Mouse (Mus musculus) myocyte (in vitro differentiated cells): ENCODE data around the gene Edn3. TPM values are rescaled to one million over a fixed set of nuclear protein-coding genes. Genes with fewer than 3 reads are reported as not detected.

Source experiments
- H3K27me3 ChIP-seq: one replicate; pipeline ENCODE4 v1.6.1; 2011; ENCODE audit not compliant: control insufficient read depth, insufficient read depth, insufficient read length
- H3K36me3 ChIP-seq: one replicate; pipeline ENCODE4 v1.6.1; 2011; ENCODE audit not compliant: control insufficient read depth, insufficient read depth
- H3K4me2 ChIP-seq: one replicate; pipeline ENCODE4 v1.6.1; 2011; ENCODE audit warnings: low read depth, control low read depth
- H3K4me3 ChIP-seq: one replicate; pipeline ENCODE4 v1.5.1; 2011; ENCODE audit warnings: mild to moderate bottlenecking, control low read depth, moderate library complexity
- H3K79me2 ChIP-seq: one replicate; pipeline ENCODE4 v1.6.1; 2011; ENCODE audit not compliant: control insufficient read depth, insufficient read depth
- H3ac ChIP-seq: one replicate; pipeline ENCODE4 v1.6.1; 2011; ENCODE audit not compliant: control insufficient read depth, insufficient read length
- CEBPB ChIP-seq: IDR thresholded peaks from 2 replicates; pipeline ENCODE4 v1.6.1; 2011; ENCODE audit warnings: mild to moderate bottlenecking, moderate library complexity; ENCODE audit not compliant: poor library complexity, insufficient read depth, severe bottlenecking
- E2F4 ChIP-seq: IDR thresholded peaks from one replicate; pipeline ENCODE4 v1.6.1; 2011; ENCODE audit warnings: mild to moderate bottlenecking, control low read depth, moderate library complexity; ENCODE audit not compliant: insufficient read depth
- MAX ChIP-seq: IDR thresholded peaks from one replicate; pipeline ENCODE4 v1.6.1; 2011; ENCODE audit warnings: low read depth, mild to moderate bottlenecking, control low read depth
- MYOD1 ChIP-seq, 3 experiments: IDR thresholded peaks; one replicate each; pipeline ENCODE4 v1.6.1; 2011; ENCODE audit warnings: control low read depth in 2 of 3, low read depth in 2 of 3, mild to moderate bottlenecking in 2 of 3, moderate library complexity in 1 of 3; ENCODE audit not compliant: insufficient read length in 2 of 3, control insufficient read depth in 1 of 3
- MYOG ChIP-seq, 3 experiments: IDR thresholded peaks; one replicate each; pipeline ENCODE4 v1.6.1; 2011; ENCODE audit warnings: control low read depth in 2 of 3, low read depth in 2 of 3, mild to moderate bottlenecking in 2 of 3; ENCODE audit not compliant: insufficient read length in 2 of 3, control insufficient read depth in 1 of 3, insufficient read depth in 1 of 3
- POLR2A ChIP-seq: IDR thresholded peaks from one replicate; pipeline ENCODE4 v1.6.1; 2011; ENCODE audit warnings: low read depth, mild to moderate bottlenecking, control low read depth, moderate library complexity; ENCODE audit not compliant: insufficient read length
- POLR2AphosphoS2 ChIP-seq: IDR thresholded peaks from one replicate; pipeline ENCODE4 v1.6.1; 2011; ENCODE audit warnings: low read depth, control low read depth; ENCODE audit not compliant: insufficient read length
- REST ChIP-seq: IDR thresholded peaks from one replicate; pipeline ENCODE4 v1.6.1; 2011; ENCODE audit warnings: mild to moderate bottlenecking, control low read depth, moderate library complexity; ENCODE audit not compliant: insufficient read depth, insufficient read length
- SRF ChIP-seq: IDR thresholded peaks from one replicate; pipeline ENCODE4 v1.6.1; 2011; ENCODE audit warnings: low read depth; ENCODE audit not compliant: control insufficient read depth, insufficient read length
- TCF12 ChIP-seq: IDR thresholded peaks from one replicate; pipeline ENCODE4 v1.6.1; 2011; ENCODE audit warnings: mild to moderate bottlenecking, control low read depth; ENCODE audit not compliant: poor library complexity, insufficient read depth, severe bottlenecking
- TCF3 ChIP-seq: IDR thresholded peaks from one replicate; pipeline ENCODE4 v1.6.1; 2011; ENCODE audit warnings: low read depth, control low read depth; ENCODE audit not compliant: insufficient read length
- USF1 ChIP-seq: IDR thresholded peaks from one replicate; pipeline ENCODE4 v1.6.1; 2011; ENCODE audit warnings: low read depth, mild to moderate bottlenecking, control low read depth, moderate library complexity
- polyA plus RNA-seq: library from polyadenylated mRNA; unstranded; fragments of >200 nt; fragmentation: generic; extraction: Trizol; gene quantifications from one replicate; pipeline ENCODE4 v1.2.1, GENCODE M21; 2012; ENCODE audit warnings: missing spikeins

The Edn3 gene
- polyA plus RNA-seq, 1 experiment = not detected

GRCm38 (mm10) chr2:174792436-174793125, 32.2 kb downstream of the Edn3 start:
- TF ChIP-seq TCF12 (no peak), MAX (no peak), POLR2AphosphoS2 (no peak), TCF3 (no peak), MYOG (IDR thresholded peaks at IDR 0.05; ENCODE audit: control insufficient read depth in 1 of 3, insufficient read depth in 1 of 3, insufficient read length in 2 of 3, low read depth in 2 of 3) (no peak), REST (no peak), POLR2A (no peak), E2F4 (no peak), MYOD1 (IDR thresholded peaks at IDR 0.05; ENCODE audit: control insufficient read depth in 1 of 3, insufficient read length in 2 of 3, low read depth in 2 of 3) (no peak), USF1 (no peak), SRF (no peak)
- Histone ChIP-seq H3K36me3 (no peaks in the 10 kb centered on the region), H3ac (no peak overlapping the region), H3K4me2 (no peak overlapping the region), H3K79me2 (no peaks in the 10 kb centered on the region), H3K27me3 (no peaks in the 10 kb centered on the region), H3K4me3 (no peak overlapping the region)

DNA sequence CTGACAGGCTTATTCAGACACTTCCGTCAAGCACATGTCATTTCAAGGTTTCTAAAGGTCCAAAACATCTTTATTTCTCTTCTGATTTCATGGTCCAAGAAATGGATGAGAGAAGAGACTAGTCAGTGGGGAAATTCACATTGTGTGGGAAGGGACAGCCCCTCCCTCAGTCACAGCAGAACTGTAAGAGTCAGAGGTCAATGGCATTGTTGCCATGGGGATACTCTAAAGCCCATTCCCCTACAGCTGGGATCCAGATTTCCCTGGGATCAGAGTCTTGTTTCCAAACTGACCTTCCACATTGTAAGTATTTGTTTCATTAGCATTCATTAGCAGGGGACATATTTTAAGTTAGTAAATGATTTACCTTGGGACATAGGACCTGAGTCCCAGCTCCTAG, 32.8 kb downstream of the Edn3 start:
- no peak overlapping the region for H3K4me2 ChIP-seq
- H3K79me2 ChIP-seq = no peaks in the 10 kb centered on the region
- H3K27me3 ChIP-seq = no peaks in the 10 kb centered on the region
- TF ChIP-seq CEBPB = no peak
- no peak for TF ChIP-seq USF1
- no peak for TF ChIP-seq POLR2AphosphoS2
- TF ChIP-seq REST = no peak
- no peak for TF ChIP-seq MYOD1 (IDR thresholded peaks at IDR 0.05; ENCODE audit: control insufficient read depth in 1 of 3, insufficient read length in 2 of 3, low read depth in 2 of 3)
- no peak for TF ChIP-seq POLR2A
- TF ChIP-seq MAX = no peak
- TF ChIP-seq SRF = no peak
- no peak for TF ChIP-seq E2F4
- no peak for TF ChIP-seq TCF3
- TF ChIP-seq MYOG (IDR thresholded peaks at IDR 0.05; ENCODE audit: control insufficient read depth in 1 of 3, insufficient read depth in 1 of 3, insufficient read length in 2 of 3, low read depth in 2 of 3) = no peak
- no peak for TF ChIP-seq TCF12
- no peaks in the 10 kb centered on the region for H3K36me3 ChIP-seq
- H3K4me3 ChIP-seq = no peak overlapping the region
- no peak overlapping the region for H3ac ChIP-seq

DNA sequence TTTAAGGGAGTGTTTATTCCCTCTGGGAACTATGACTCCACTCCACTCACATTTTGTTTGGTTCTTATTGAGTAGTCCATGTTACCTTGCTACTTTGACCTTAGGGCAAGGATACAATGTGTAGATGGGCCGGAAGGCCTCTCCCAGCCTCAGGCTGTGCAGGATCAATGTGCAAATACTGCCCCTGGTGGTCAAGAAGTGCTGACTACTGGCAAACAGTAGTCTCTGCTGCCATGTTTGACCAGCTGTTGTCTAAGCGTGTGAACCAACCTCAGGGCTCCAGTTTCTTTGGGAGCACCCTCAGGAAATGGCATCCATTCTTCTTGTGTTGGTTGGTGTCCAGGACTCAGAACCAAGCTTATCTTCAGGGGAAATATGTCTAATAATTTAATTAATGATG, 36.6 kb downstream of the Edn3 start:
- H3K4me3 ChIP-seq = no peak overlapping the region
- H3ac ChIP-seq = no peak overlapping the region
- no peaks in the 10 kb centered on the region for H3K79me2 ChIP-seq
- H3K36me3 ChIP-seq = no peaks in the 10 kb centered on the region
- H3K4me2 ChIP-seq = no peak overlapping the region
- H3K27me3 ChIP-seq = no peaks in the 10 kb centered on the region
- TF ChIP-seq MYOD1 (IDR thresholded peaks at IDR 0.05; ENCODE audit: control insufficient read depth in 1 of 3, insufficient read length in 2 of 3, low read depth in 2 of 3) (no peak), REST (no peak), POLR2AphosphoS2 (no peak), POLR2A (no peak), TCF12 (no peak), MAX (no peak), USF1 (no peak), TCF3 (no peak), SRF (no peak), CEBPB (no peak), MYOG (IDR thresholded peaks at IDR 0.05; ENCODE audit: control insufficient read depth in 1 of 3, insufficient read depth in 1 of 3, insufficient read length in 2 of 3, low read depth in 2 of 3) (no peak), E2F4 (no peak)

GRCm38 (mm10) chr2:174797495-174798068, 37.2 kb downstream of the Edn3 start:
- no peak overlapping the region for H3K4me2 ChIP-seq
- no peak for TF ChIP-seq TCF3
- TF ChIP-seq TCF12 = no peak
- H3K36me3 ChIP-seq = no peaks in the 10 kb centered on the region
- H3K79me2 ChIP-seq = no peaks in the 10 kb centered on the region
- H3ac ChIP-seq = no peak overlapping the region
- no peaks in the 10 kb centered on the region for H3K27me3 ChIP-seq
- no peak overlapping the region for H3K4me3 ChIP-seq

- no peak overlapping the region for H3ac ChIP-seq
These were observed 42.0 kb downstream of the Edn3 start for GRCm38 (mm10) chr2:174802453-174802852.

More at GRCm38 (mm10) chr2:174802453-174802852, 42.0 kb downstream of the Edn3 start:
- H3K36me3 ChIP-seq = no peaks in the 10 kb centered on the region
- H3K4me3 ChIP-seq = no peak overlapping the region
- H3K79me2 ChIP-seq = no peaks in the 10 kb centered on the region
- TF ChIP-seq POLR2AphosphoS2 (no peak), CEBPB (no peak), REST (no peak), MYOD1 (IDR thresholded peaks at IDR 0.05; ENCODE audit: control insufficient read depth in 1 of 3, insufficient read length in 2 of 3, low read depth in 2 of 3) (no peak), USF1 (no peak), MAX (no peak), TCF3 (no peak), MYOG (IDR thresholded peaks at IDR 0.05; ENCODE audit: control insufficient read depth in 1 of 3, insufficient read depth in 1 of 3, insufficient read length in 2 of 3, low read depth in 2 of 3) (no peak), E2F4 (no peak), POLR2A (no peak), TCF12 (no peak), SRF (no peak)
- no peak overlapping the region for H3K4me2 ChIP-seq
- H3K27me3 ChIP-seq = no peaks in the 10 kb centered on the region
